Mouse (Mus musculus): ENCODE measurements at regions not wholly inside any gene's neighbourhood (a gene's known extent, or its start where the extent isn't known, plus 50 kb on each side); places are given as distances from the start of the nearest gene placed in this dataset.

- DNase-seq = no peak
These were observed 634.7 kb upstream of the Adgrl2 start for GRCm38 (mm10) chr3:149625066-149625465.

- DNase-seq = no peak
These were observed 633.6 kb upstream of the Adgrl2 start for GRCm38 (mm10) chr3:149623851-149624532.

GRCm38 (mm10) chr3:149603865-149604264, 613.5 kb upstream of the Adgrl2 start:
- peak; percentile 65 for DNase-seq

GRCm38 (mm10) chr3:149601276-149601675, 610.9 kb upstream of the Adgrl2 start:
- no peak for DNase-seq

- DNase-seq = peak; percentile 16
These were observed 604.1 kb upstream of the Adgrl2 start for GRCm38 (mm10) chr3:149594470-149594869.

- no peak for DNase-seq
These were observed 595.4 kb upstream of the Adgrl2 start for GRCm38 (mm10) chr3:149585769-149586168.

- DNase-seq = no peak
These were observed 590.8 kb upstream of the Adgrl2 start for GRCm38 (mm10) chr3:149581141-149581540.

- DNase-seq = peak; percentile 2
These were observed 585.3 kb upstream of the Adgrl2 start for GRCm38 (mm10) chr3:149575678-149576077.

- no peak for DNase-seq
These were observed 576.5 kb upstream of the Adgrl2 start for GRCm38 (mm10) chr3:149566853-149567252.

GRCm38 (mm10) chr3:149550231-149550951, 560.0 kb upstream of the Adgrl2 start:
- DNase-seq = no peak

- DNase-seq = peak; percentile 56
These were observed 556.7 kb upstream of the Adgrl2 start for GRCm38 (mm10) chr3:149547045-149547444.

GRCm38 (mm10) chr3:149546256-149546655, 555.9 kb upstream of the Adgrl2 start:
- DNase-seq = peak; percentile 37

- DNase-seq = no peak
These were observed 543.8 kb upstream of the Adgrl2 start for GRCm38 (mm10) chr3:149534183-149534582.

- DNase-seq = no peak
These were observed 539.8 kb upstream of the Adgrl2 start for GRCm38 (mm10) chr3:149530026-149530607.

GRCm38 (mm10) chr3:149526509-149526908, 536.2 kb upstream of the Adgrl2 start:
- DNase-seq = no peak

GRCm38 (mm10) chr3:149519575-149519929, 529.2 kb upstream of the Adgrl2 start:
- no peak for DNase-seq

GRCm38 (mm10) chr3:149518928-149519574, 528.7 kb upstream of the Adgrl2 start:
- DNase-seq = peak; percentile 74

- DNase-seq = no peak
These were observed 527.2 kb upstream of the Adgrl2 start for GRCm38 (mm10) chr3:149517537-149517936.

GRCm38 (mm10) chr3:149509178-149509577, 518.8 kb upstream of the Adgrl2 start:
- DNase-seq = no peak

- DNase-seq = no peak
These were observed 518.3 kb upstream of the Adgrl2 start for GRCm38 (mm10) chr3:149508671-149509070.

GRCm38 (mm10) chr3:149505692-149506091, 515.3 kb upstream of the Adgrl2 start:
- no peak for DNase-seq

- DNase-seq = no peak
These were observed 513.6 kb upstream of the Adgrl2 start for GRCm38 (mm10) chr3:149503992-149504391.

GRCm38 (mm10) chr3:149500130-149500529, 509.8 kb upstream of the Adgrl2 start:
- no peak for DNase-seq

GRCm38 (mm10) chr3:149498765-149499164, 508.4 kb upstream of the Adgrl2 start:
- DNase-seq = no peak

Data from retina, postnatal 1 day (tissue).